Mouse (Mus musculus) limb, embryonic 10.5 days (tissue): ENCODE results near the gene Stox2. TPM values are rescaled to one million over a fixed set of nuclear protein-coding genes. Genes with fewer than 3 reads are reported as not detected.
"Not testable (repeated sequence)": the region's sequence is repeated elsewhere in the genome, so short reads cannot be mapped to it uniquely, and the experiment has no call there.

ENCODE experiments used
- DNase-seq: peaks from one replicate; pipeline ENCODE4 v3.0.0-alpha.2; 2017; ENCODE audit warnings: low spot score
- H3K27ac ChIP-seq: fragments of 300-500 bp; sonication (generic); 2 replicates; pipeline ENCODE4 v1.5.1; 2016; ENCODE audit warnings: mild to moderate bottlenecking
- H3K27me3 ChIP-seq: fragments of 300-500 bp; sonication (generic); 2 replicates; pipeline ENCODE4 v1.6.1; 2016; ENCODE audit warnings: low read depth, mild to moderate bottlenecking; ENCODE audit not compliant: poor library complexity, severe bottlenecking
- H3K36me3 ChIP-seq: fragments of 300-500 bp; sonication (generic); 2 replicates; pipeline ENCODE4 v1.6.1; 2016; ENCODE audit warnings: mild to moderate bottlenecking, moderate library complexity
- H3K4me1 ChIP-seq: fragments of 300-500 bp; sonication (generic); 2 replicates; pipeline ENCODE4 v1.6.1; 2016
- H3K4me3 ChIP-seq: fragments of 300-500 bp; sonication (generic); 2 replicates; pipeline ENCODE4 v1.5.1; 2016; ENCODE audit warnings: mild to moderate bottlenecking, moderate library complexity
- H3K9me3 ChIP-seq: fragments of 300-500 bp; sonication (generic); replicated peaks from 2 replicates; pipeline ENCODE4 v1.6.1; 2016; ENCODE audit warnings: mild to moderate bottlenecking
- WGBS: fragments of 180-500 bp; shearing (Covaris S2); methylation state at CpG from one replicate; pipeline ENCODE4 v1.1.7; 2016; 5-methylcytosine and 5-hydroxymethylcytosine counted together
- polyA plus RNA-seq: library from polyadenylated mRNA; unstranded; fragments of >200 nt; fragmentation: Nextera tagmentation; extraction: Ambion mirVana; gene quantifications from 2 replicates; pipeline ENCODE4 v1.2.1, GENCODE M21; 2016

Stox2 gene
- polyA plus RNA-seq, 1 experiment from 2014 or later = 18.7 TPM

DNA sequence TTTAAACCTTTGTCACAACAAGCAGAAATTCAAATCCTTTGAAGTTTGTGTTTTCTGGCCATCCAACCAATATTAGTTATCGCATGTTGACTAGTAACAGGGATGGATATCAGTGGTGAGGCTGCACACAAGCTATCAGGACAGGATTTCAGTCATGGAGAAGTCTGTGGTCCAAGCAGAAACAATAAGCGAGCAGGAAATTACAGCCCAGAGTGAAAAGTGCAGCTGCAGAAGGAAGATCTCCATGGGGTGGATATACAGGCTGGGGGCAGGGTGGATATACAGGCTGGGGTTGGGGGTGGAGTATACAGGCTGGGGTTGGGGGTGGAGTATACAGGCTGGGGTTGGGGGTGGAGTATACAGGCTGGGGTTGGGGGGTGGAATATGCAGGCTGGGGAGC lies 10.3 kb downstream of the Stox2 start:
- H3K36me3 ChIP-seq = no peaks in the 10 kb centered on the region
- no peak overlapping the region for H3K27ac ChIP-seq
- 87% methylated on average over 2 of the region's 2 CpGs for WGBS
- H3K4me3 ChIP-seq = no peak overlapping the region
- DNase-seq = no peak
- no peaks in the 10 kb centered on the region for H3K4me1 ChIP-seq
- no peaks in the 10 kb centered on the region for H3K9me3 ChIP-seq
- no peaks in the 10 kb centered on the region for H3K27me3 ChIP-seq

DNA sequence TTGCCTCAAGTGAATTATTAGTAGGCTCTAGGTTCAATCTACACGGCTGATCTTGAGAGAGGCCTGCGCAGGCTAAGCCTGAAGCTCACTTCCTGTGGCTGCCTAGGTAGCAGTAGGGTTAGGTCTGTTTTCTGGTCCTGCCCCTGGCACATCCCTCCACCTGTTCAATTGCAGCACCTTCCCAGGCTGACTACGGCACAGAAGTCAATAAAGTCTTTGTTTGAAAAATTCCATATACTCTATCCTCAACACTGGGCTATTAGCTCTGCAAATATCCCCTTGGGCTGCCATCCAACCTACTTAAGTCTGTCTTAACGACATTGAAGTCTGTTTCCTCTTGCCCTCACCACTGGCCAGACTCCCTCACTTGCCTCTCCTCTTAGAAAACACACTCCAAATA lies 10.8 kb downstream of the Stox2 start:
- no peak for DNase-seq
- Histone ChIP-seq H3K36me3 (no peaks in the 10 kb centered on the region), H3K9me3 (no peaks in the 10 kb centered on the region), H3K27ac (no peak overlapping the region), H3K27me3 (no peaks in the 10 kb centered on the region), H3K4me3 (no peak overlapping the region), H3K4me1 (no peaks in the 10 kb centered on the region)
- WGBS = 76% methylated on average over 4 of the region's 4 CpGs

DNA sequence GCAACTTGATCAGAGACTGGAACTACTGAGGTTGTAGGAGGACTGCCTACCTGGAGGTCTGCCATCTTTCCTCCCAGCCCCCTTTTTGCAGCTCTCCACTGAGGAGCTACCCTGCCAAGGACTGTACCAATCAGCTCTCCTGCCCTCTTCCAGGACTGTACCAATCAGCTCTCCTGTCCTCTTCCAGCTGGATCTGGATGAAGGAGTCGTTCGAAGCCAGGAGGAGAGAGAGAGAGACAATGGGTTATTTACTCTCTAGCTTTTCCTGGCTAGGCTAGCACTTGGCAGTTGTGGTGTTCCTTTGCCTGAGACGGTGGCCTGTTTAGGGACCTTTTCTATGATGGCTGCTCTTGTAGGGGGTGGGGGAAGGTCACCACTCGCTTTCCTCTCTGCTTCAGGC lies 14.9 kb downstream of the Stox2 start:
- H3K4me1 ChIP-seq = no peaks in the 10 kb centered on the region
- 78% methylated on average over 4 of the region's 4 CpGs for WGBS
- no peaks in the 10 kb centered on the region for H3K9me3 ChIP-seq
- H3K27ac ChIP-seq = no peak overlapping the region
- no peaks in the 10 kb centered on the region for H3K36me3 ChIP-seq
- no peak overlapping the region for H3K4me3 ChIP-seq
- H3K27me3 ChIP-seq = no peaks in the 10 kb centered on the region
- DNase-seq = no peak

DNA sequence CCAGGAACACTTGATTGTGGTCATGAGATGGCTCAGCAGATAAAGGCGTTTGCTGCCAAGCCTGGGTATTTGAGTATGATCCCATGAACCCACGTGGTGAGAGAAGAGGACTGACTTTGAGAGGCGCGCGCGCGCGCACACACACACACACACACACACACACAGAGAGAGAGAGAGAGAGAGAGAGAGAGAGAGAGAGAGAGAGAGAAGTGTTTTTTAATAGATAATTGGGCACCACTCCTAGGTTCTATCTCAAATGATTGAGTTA lies 32.0 kb downstream of the Stox2 start:
- peaks cover 77% of the 10 kb centered on the region for H3K27me3 ChIP-seq
- peak overlapping the region; percentile 73 for H3K4me3 ChIP-seq
- under 1% methylated on average over 8 of the region's 8 CpGs for WGBS
- not testable (repeated sequence) for H3K9me3 ChIP-seq, H3K27ac ChIP-seq, H3K36me3 ChIP-seq, DNase-seq
- H3K4me1 ChIP-seq = peaks cover 29% of the 10 kb centered on the region

DNA sequence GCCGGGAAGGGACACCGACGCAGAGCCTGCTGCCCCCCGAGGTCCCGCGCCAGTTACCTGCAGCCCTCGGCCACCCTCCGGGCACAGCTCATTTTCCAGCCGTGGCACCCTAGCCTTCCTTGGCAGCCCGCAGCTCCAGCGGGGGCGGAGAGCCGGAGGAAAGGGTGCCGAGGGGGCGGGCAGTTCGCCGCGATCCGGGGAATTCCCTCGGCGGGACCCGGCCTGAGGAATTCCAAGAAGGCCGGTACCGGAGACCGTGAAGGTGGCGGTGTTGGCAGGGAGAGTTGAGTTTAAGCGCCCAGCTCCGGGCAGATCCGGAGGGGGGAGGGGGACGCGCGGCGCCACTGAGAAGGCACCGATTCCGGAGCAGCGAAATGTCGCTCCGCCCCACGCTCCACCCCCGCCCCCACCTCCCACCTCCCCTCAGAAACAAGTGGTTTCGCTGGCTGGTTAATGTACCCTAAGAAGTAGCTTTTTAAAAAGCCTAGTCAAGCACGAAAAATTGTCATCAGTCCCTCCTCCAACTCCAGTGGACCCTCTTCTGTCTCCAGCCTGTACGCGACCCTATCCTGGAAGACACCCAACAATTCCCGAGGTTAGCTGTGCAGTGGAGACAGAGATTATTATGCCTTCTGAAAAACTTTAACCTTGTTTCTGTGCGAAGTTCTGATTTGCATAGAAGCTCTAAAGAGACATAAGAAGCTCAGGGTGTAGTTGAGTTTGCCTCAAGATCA lies 32.5 kb downstream of the Stox2 start:
- Histone ChIP-seq H3K4me1 (peaks cover 32% of the 10 kb centered on the region), H3K9me3 (no peaks in the 10 kb centered on the region), H3K27ac (peak overlapping the region; percentile 79), H3K4me3 (peak overlapping the region; percentile 73), H3K36me3 (no peaks in the 10 kb centered on the region), H3K27me3 (peaks cover 82% of the 10 kb centered on the region)
- peak; percentile 75 for DNase-seq
- under 1% methylated on average over 46 of the region's 46 CpGs for WGBS

DNA sequence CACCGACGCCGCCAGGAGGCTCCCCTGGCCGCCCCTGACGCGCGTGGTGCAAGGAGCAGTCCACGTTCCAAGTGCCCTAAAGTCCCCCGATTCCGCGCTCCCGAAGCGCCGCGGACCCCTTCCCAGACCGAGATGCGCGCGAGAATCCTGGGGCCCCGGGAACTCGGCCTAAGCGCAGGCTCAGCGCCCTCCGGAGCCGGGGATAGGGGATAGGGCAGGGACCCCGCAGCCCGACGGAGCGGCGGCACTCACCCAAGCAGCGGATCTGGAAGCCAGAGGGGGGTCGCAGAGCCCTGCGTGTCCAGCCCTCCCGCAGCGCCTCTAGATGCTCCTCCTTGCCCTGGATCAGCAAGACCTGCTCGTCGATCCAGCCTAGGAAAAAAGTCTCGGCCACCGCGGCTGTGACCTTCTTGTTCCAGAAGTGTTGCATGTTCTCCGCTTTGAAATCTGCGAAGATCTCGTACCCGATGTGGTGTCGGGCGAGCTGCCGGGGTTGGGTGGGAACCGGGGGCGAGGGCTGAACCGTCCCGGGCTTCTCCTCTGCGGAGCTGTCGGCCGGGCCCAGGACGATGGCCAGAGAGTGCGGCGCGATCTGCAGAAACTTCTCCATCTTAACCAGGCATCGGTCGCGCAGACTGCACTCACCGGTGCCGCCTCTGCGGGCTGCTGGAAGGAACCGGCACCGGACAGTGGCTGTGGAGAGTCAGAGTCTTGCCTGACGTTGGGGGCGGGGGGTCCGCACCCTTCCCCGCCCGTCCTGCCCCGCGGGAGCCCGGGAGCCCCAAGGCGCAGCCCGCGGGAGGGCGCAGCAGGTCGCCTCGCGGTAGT lies 33.3 kb downstream of the Stox2 start:
- DNase-seq = peak; percentile 78
- H3K27ac ChIP-seq = peak overlapping the region; percentile 79
- H3K27me3 ChIP-seq = peaks cover 89% of the 10 kb centered on the region

DNA sequence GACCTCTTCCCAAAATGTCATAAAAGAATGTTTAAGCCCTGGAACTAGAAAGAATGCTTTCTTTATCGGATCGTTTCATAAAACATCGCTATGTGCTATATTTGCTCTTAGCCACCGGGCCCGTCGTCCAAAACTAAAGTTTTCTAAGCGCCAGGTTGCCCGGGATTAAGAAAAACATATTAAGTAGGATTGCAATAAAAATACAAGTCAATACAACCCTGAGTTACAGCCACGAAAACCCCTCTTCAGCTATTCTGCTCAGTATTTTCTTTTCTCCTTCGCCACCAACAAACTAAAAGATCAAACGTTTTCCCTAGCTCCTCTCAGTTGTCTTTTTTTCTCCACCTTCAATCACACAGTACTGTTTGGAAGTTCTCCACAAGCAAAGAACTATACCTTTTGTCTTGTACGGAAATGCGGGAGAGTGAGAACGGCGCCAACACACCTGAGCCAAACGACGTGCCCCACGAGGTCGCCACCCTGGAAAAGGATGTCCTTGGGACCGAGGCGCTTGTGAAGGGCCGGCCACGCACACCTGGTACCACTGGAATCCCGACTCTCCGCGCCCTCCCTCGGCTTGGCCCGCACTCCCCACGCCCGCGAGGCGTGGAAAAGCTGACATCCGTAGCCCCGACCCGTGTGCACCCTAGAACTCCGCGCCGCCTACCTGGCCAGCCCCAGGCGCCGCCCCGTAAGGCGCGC lies 34.0 kb downstream of the Stox2 start:
- no peak for DNase-seq
- Histone ChIP-seq H3K4me1 (peaks cover 32% of the 10 kb centered on the region), H3K27me3 (peaks cover 97% of the 10 kb centered on the region), H3K36me3 (no peaks in the 10 kb centered on the region), H3K9me3 (no peaks in the 10 kb centered on the region), H3K27ac (peak overlapping the region; percentile 79), H3K4me3 (peak overlapping the region; percentile 73)
- under 1% methylated on average over 43 of the region's 43 CpGs for WGBS

More for the DNA sequence above, 33.3 kb downstream of the Stox2 start:
- peaks cover 32% of the 10 kb centered on the region for H3K4me1 ChIP-seq
- no peaks in the 10 kb centered on the region for H3K36me3 ChIP-seq
- WGBS = under 1% methylated on average over 80 of the region's 81 CpGs
- no peaks in the 10 kb centered on the region for H3K9me3 ChIP-seq
- H3K4me3 ChIP-seq = peak overlapping the region; percentile 73

DNA sequence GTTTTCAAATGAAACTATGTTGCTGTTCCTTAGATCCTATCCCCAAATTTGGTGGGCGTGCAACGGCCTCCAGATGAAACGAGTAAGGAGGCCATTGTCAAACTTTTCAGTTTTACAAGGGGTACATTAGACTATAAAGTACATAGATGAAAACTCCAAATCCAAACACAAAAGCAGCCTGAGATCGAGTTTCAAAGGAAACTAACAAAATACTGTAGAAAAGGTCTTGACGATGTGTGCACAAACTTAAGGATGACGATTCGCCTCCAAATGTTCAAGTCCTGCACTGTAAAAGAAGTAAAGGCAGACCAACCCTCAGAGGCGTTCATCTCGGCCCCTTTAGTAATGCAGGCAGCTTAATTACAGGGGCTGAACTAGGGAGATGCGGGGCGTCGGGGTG lies 34.8 kb downstream of the Stox2 start:
- H3K4me3 ChIP-seq = peak overlapping the region; percentile 73
- H3K36me3 ChIP-seq = no peaks in the 10 kb centered on the region
- H3K27ac ChIP-seq = no peak overlapping the region
- WGBS = 2% methylated on average over 12 of the region's 12 CpGs
- H3K4me1 ChIP-seq = peaks cover 32% of the 10 kb centered on the region
- H3K27me3 ChIP-seq = peaks cover 93% of the 10 kb centered on the region
- no peak for DNase-seq
- no peaks in the 10 kb centered on the region for H3K9me3 ChIP-seq

DNA sequence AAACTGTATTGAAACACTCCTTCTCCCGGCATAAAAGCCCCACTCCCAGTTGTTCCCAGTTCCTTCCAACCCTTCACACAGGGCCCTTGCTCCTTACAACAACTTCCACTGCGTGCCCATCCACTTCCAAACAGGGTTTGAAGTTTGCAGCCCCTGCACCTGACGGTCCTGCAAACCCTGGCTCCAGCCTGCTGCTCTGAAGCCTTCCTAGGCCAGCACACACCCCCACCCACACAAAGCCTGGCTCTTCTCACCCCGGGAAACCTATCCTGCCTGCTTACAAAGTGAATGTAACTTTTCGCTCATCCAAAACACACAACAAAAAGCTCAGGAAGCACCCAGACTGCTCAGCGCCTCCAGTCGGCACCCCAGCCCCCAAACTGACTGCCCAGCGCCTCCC lies 37.1 kb downstream of the Stox2 start:
- 5% methylated on average over 8 of the region's 8 CpGs for WGBS
- no peak overlapping the region for H3K27ac ChIP-seq
- H3K36me3 ChIP-seq = no peaks in the 10 kb centered on the region
- H3K4me3 ChIP-seq = 0 out of 2 replicates have a peak overlapping the region, but pooled peaks have one; percentile 11
- H3K27me3 ChIP-seq = peaks cover 71% of the 10 kb centered on the region
- no peak for DNase-seq
- peaks cover 34% of the 10 kb centered on the region for H3K4me1 ChIP-seq
- no peaks in the 10 kb centered on the region for H3K9me3 ChIP-seq

DNA sequence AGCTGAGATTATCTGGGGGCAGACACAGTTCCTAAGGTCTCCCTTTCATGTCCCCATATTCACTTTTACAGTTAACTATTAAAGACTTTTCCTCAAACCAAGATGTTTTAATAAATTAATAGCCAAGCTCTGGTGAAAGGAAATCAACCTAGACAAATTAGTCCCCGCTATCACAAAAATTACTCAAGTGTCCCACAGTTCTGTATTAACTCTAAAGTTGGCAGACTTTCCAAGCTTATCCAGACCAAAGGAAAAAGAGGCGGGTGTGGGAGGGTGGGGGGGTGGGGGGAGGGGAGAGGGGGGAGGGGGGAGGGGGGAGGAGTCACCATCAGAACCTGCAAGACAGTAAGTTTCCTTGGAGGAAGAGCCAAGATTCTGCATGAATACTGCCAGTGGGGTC lies 41.3 kb downstream of the Stox2 start:
- DNase-seq = no peak
- Histone ChIP-seq H3K4me1 (peaks cover 7% of the 10 kb centered on the region), H3K9me3 (no peaks in the 10 kb centered on the region), H3K27me3 (peaks cover 29% of the 10 kb centered on the region), H3K27ac (no peak overlapping the region), H3K4me3 (no peak overlapping the region), H3K36me3 (no peaks in the 10 kb centered on the region)
- WGBS = 76% methylated on average over 2 of the region's 2 CpGs

DNA sequence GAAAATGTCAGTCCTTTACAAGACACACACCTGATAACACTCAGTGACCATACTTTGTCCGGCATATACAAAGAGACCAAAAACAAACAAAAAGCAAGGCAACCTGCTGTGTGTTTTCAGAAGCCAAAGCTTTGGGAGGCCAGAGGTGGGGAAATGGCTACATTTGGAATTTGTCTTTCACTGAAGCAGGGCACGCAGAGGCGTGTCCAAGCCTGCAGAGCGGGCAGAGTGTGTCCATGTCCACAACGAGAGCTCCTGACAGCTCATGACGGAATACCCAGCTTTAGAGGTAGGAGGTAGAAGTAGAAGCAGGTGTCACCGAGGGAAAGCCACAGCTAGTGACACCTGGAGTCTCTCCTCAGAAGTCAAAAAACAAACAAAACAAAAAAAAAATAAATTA lies 53.2 kb downstream of the Stox2 start:
- H3K4me1 ChIP-seq = peaks cover 14% of the 10 kb centered on the region
- H3K4me3 ChIP-seq = no peak overlapping the region
- H3K36me3 ChIP-seq = no peaks in the 10 kb centered on the region
- H3K27me3 ChIP-seq = no peaks in the 10 kb centered on the region
- DNase-seq = no peak
- 72% methylated on average over 7 of the region's 7 CpGs for WGBS
- no peak overlapping the region for H3K27ac ChIP-seq
- H3K9me3 ChIP-seq = no peaks in the 10 kb centered on the region

DNA sequence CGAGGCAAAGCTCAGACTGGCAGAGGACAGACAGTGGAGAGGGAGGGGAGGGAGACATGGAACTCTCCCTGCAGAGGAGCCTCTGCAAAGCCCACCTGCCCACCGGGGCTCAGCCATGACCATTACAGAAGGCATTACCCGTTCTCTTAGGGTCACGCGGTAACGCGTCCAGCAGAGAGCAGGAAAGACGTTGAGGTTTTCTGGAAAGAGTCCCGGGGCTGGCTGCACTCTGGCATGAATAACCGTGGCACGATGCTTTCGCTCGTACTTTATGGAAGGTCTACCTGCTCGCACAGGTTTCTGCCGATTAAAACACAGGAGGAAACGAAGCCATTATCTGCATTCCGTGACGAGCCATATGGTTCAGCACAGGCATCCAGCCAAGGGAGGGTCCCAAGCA lies 53.9 kb downstream of the Stox2 start:
- Histone ChIP-seq H3K27ac (no peak overlapping the region; the same call in 1 of the 2 replicates), H3K4me1 (peaks cover 16% of the 10 kb centered on the region), H3K36me3 (no peaks in the 10 kb centered on the region), H3K27me3 (no peaks in the 10 kb centered on the region), H3K9me3 (no peaks in the 10 kb centered on the region), H3K4me3 (no peak overlapping the region)
- DNase-seq = no peak
- WGBS = 78% methylated on average over 18 of the region's 18 CpGs

DNA sequence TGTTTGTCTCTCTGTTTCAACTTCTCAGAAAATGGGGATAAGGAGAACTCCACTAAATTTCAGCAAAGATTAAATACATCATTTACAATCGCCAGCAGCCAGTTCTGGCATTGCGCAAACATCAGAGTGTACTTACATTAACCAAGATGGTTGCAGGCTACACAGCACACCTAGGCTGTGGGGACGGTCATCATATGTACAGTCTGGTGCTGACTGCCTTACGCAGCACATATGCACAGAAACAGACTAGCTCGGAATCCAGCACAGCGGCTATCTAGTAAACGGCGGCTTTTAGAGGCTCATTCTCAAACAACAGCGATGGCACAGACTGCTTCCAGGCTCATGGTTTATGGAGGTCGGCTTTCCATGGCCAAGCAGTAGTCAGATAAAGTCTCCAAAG lies 54.3 kb downstream of the Stox2 start:
- no peak for DNase-seq
- Histone ChIP-seq H3K9me3 (no peaks in the 10 kb centered on the region), H3K27me3 (no peaks in the 10 kb centered on the region), H3K4me1 (peaks cover 16% of the 10 kb centered on the region), H3K36me3 (no peaks in the 10 kb centered on the region), H3K27ac (no peak overlapping the region), H3K4me3 (no peak overlapping the region)
- 91% methylated on average over 10 of the region's 10 CpGs for WGBS
